Mouse (Mus musculus): ENCODE measurements around the gene Galnt10. TPM values are rescaled to one million over a fixed set of nuclear protein-coding genes. Genes with fewer than 3 reads are reported as not detected.

Gene Galnt10
- polyA plus RNA-seq, 1 experiment from 2014 or later, result 20.7 TPM

GRCm38 (mm10) chr11:57654386-57654785 lies 9.1 kb downstream of the Galnt10 start:
- H3K27ac ChIP-seq, result peak overlapping the region; percentile 70
- no peaks in the 10 kb centered on the region for H3K36me3 ChIP-seq
- no peaks in the 10 kb centered on the region for H3K9me3 ChIP-seq
- peaks cover 87% of the 10 kb centered on the region for H3K4me1 ChIP-seq
- 29% methylated on average over 4 of the region's 4 CpGs for WGBS
- peaks cover 11% of the 10 kb centered on the region; the same call in 1 of the 2 replicates for H3K27me3 ChIP-seq (ENCODE audit: insufficient read depth, poor library complexity, severe bottlenecking)
- DNase-seq (ENCODE audit: low spot score), result no peak
- no peak overlapping the region for H3K4me3 ChIP-seq

GRCm38 (mm10) chr11:57654977-57655397 lies 9.7 kb downstream of the Galnt10 start:
- Histone ChIP-seq H3K4me3 (no peak overlapping the region), H3K36me3 (no peaks in the 10 kb centered on the region), H3K27ac (peak overlapping the region; percentile 75), H3K9me3 (no peaks in the 10 kb centered on the region), H3K27me3 (ENCODE audit: insufficient read depth, poor library complexity, severe bottlenecking) (peaks cover 10% of the 10 kb centered on the region; the same call in 1 of the 2 replicates), H3K4me1 (peaks cover 83% of the 10 kb centered on the region)
- peak; percentile 92 for DNase-seq (ENCODE audit: low spot score)
- 33% methylated on average over 5 of the region's 5 CpGs for WGBS

GRCm38 (mm10) chr11:57655669-57656325 lies 10.6 kb downstream of the Galnt10 start:
- WGBS, result 39% methylated on average over 10 of the region's 10 CpGs

GRCm38 (mm10) chr11:57656602-57657275 lies 11.5 kb downstream of the Galnt10 start:
- H3K27ac ChIP-seq, result peak overlapping the region; percentile 75
- no peaks in the 10 kb centered on the region for H3K9me3 ChIP-seq
- WGBS, result 42% methylated on average over 8 of the region's 8 CpGs
- peaks cover 77% of the 10 kb centered on the region for H3K4me1 ChIP-seq
- H3K27me3 ChIP-seq (ENCODE audit: insufficient read depth, poor library complexity, severe bottlenecking), result 0 out of 2 replicates have a peak, but pooled peaks cover 7% of the 10 kb centered on the region
- no peaks in the 10 kb centered on the region for H3K36me3 ChIP-seq
- no peak overlapping the region for H3K4me3 ChIP-seq
- DNase-seq (ENCODE audit: low spot score), result no peak

More at GRCm38 (mm10) chr11:57655669-57656325, 10.6 kb downstream of the Galnt10 start:
- Histone ChIP-seq H3K27me3 (ENCODE audit: insufficient read depth, poor library complexity, severe bottlenecking) (0 out of 2 replicates have a peak, but pooled peaks cover 7% of the 10 kb centered on the region), H3K9me3 (no peaks in the 10 kb centered on the region), H3K36me3 (no peaks in the 10 kb centered on the region), H3K4me1 (peaks cover 83% of the 10 kb centered on the region), H3K4me3 (no peak overlapping the region), H3K27ac (peak overlapping the region; percentile 75)
- DNase-seq (ENCODE audit: low spot score), result no peak

- no peak for DNase-seq (ENCODE audit: low spot score)
- 0 out of 2 replicates have a peak, but pooled peaks cover 7% of the 10 kb centered on the region for H3K27me3 ChIP-seq (ENCODE audit: insufficient read depth, poor library complexity, severe bottlenecking)
- H3K4me1 ChIP-seq, result peaks cover 76% of the 10 kb centered on the region
- H3K36me3 ChIP-seq, result no peaks in the 10 kb centered on the region
- H3K4me3 ChIP-seq, result no peak overlapping the region
- 0 out of 2 replicates have a peak overlapping the region, but pooled peaks have one; percentile 75 for H3K27ac ChIP-seq
- H3K9me3 ChIP-seq, result no peaks in the 10 kb centered on the region
- 79% methylated on average over 9 of the region's 9 CpGs for WGBS
Observed at GRCm38 (mm10) chr11:57657370-57658072, 12.3 kb downstream of the Galnt10 start.

- Histone ChIP-seq H3K4me1 (peaks cover 72% of the 10 kb centered on the region), H3K27me3 (ENCODE audit: insufficient read depth, poor library complexity, severe bottlenecking) (0 out of 2 replicates have a peak, but pooled peaks cover 5% of the 10 kb centered on the region)
- 82% methylated on average over 3 of the region's 3 CpGs for WGBS
Observed at GRCm38 (mm10) chr11:57658214-57658613, 13.0 kb downstream of the Galnt10 start.

GRCm38 (mm10) chr11:57658751-57659150 lies 13.5 kb downstream of the Galnt10 start:
- Histone ChIP-seq H3K36me3 (no peaks in the 10 kb centered on the region), H3K27me3 (ENCODE audit: insufficient read depth, poor library complexity, severe bottlenecking) (0 out of 2 replicates have a peak, but pooled peaks cover 4% of the 10 kb centered on the region), H3K4me1 (peaks cover 67% of the 10 kb centered on the region), H3K4me3 (no peak overlapping the region), H3K9me3 (no peaks in the 10 kb centered on the region), H3K27ac (no peak overlapping the region)
- DNase-seq (ENCODE audit: low spot score), result no peak
- 89% methylated on average over 6 of the region's 6 CpGs for WGBS

More at GRCm38 (mm10) chr11:57658214-57658613, 13.0 kb downstream of the Galnt10 start:
- no peaks in the 10 kb centered on the region for H3K36me3 ChIP-seq
- H3K9me3 ChIP-seq, result no peaks in the 10 kb centered on the region
- H3K4me3 ChIP-seq, result no peak overlapping the region
- DNase-seq (ENCODE audit: low spot score), result no peak
- no peak overlapping the region for H3K27ac ChIP-seq

- Histone ChIP-seq H3K4me1 (peaks cover 53% of the 10 kb centered on the region), H3K4me3 (no peak overlapping the region), H3K36me3 (no peaks in the 10 kb centered on the region), H3K27ac (no peak overlapping the region), H3K27me3 (ENCODE audit: insufficient read depth, poor library complexity, severe bottlenecking) (0 out of 2 replicates have a peak, but pooled peaks cover 4% of the 10 kb centered on the region), H3K9me3 (no peaks in the 10 kb centered on the region)
- WGBS, result 90% methylated on average over 4 of the region's 4 CpGs
- no peak for DNase-seq (ENCODE audit: low spot score)
Observed at GRCm38 (mm10) chr11:57660156-57660555, 14.9 kb downstream of the Galnt10 start.

GRCm38 (mm10) chr11:57660814-57661213 lies 15.6 kb downstream of the Galnt10 start:
- DNase-seq (ENCODE audit: low spot score), result no peak
- 30% methylated on average over 5 of the region's 5 CpGs for WGBS
- Histone ChIP-seq H3K27me3 (ENCODE audit: insufficient read depth, poor library complexity, severe bottlenecking) (0 out of 2 replicates have a peak, but pooled peaks cover 4% of the 10 kb centered on the region), H3K27ac (0 out of 2 replicates have a peak overlapping the region, but pooled peaks have one; percentile 12), H3K9me3 (no peaks in the 10 kb centered on the region), H3K4me3 (no peak overlapping the region), H3K4me1 (peaks cover 46% of the 10 kb centered on the region), H3K36me3 (no peaks in the 10 kb centered on the region)

- WGBS, result 85% methylated on average over 19 of the region's 19 CpGs
- no peaks in the 10 kb centered on the region for H3K36me3 ChIP-seq
- H3K4me3 ChIP-seq, result no peak overlapping the region
- H3K27me3 ChIP-seq (ENCODE audit: insufficient read depth, poor library complexity, severe bottlenecking), result 0 out of 2 replicates have a peak, but pooled peaks cover 4% of the 10 kb centered on the region
- H3K4me1 ChIP-seq, result peaks cover 38% of the 10 kb centered on the region
- no peak for DNase-seq (ENCODE audit: low spot score)
- H3K27ac ChIP-seq, result no peak overlapping the region
- no peaks in the 10 kb centered on the region for H3K9me3 ChIP-seq
Observed at GRCm38 (mm10) chr11:57661492-57662229, 16.4 kb downstream of the Galnt10 start.

GRCm38 (mm10) chr11:57662231-57662630 lies 17.0 kb downstream of the Galnt10 start:
- no peak overlapping the region for H3K27ac ChIP-seq
- no peaks in the 10 kb centered on the region for H3K9me3 ChIP-seq
- H3K4me1 ChIP-seq, result peaks cover 34% of the 10 kb centered on the region
- no peak for DNase-seq (ENCODE audit: low spot score)
- WGBS, result 81% methylated on average over 4 of the region's 4 CpGs
- no peaks in the 10 kb centered on the region for H3K36me3 ChIP-seq
- no peak overlapping the region for H3K4me3 ChIP-seq
- H3K27me3 ChIP-seq (ENCODE audit: insufficient read depth, poor library complexity, severe bottlenecking), result 0 out of 2 replicates have a peak, but pooled peaks cover 4% of the 10 kb centered on the region

GRCm38 (mm10) chr11:57663271-57663670 lies 18.0 kb downstream of the Galnt10 start:
- no peak overlapping the region for H3K27ac ChIP-seq
- no peaks in the 10 kb centered on the region for H3K36me3 ChIP-seq
- WGBS, result 86% methylated on average over 12 of the region's 12 CpGs

More at GRCm38 (mm10) chr11:57663271-57663670, 18.0 kb downstream of the Galnt10 start:
- Histone ChIP-seq H3K4me3 (no peak overlapping the region), H3K27me3 (ENCODE audit: insufficient read depth, poor library complexity, severe bottlenecking) (0 out of 2 replicates have a peak, but pooled peaks cover 3% of the 10 kb centered on the region), H3K9me3 (no peaks in the 10 kb centered on the region), H3K4me1 (peaks cover 32% of the 10 kb centered on the region)
- no peak for DNase-seq (ENCODE audit: low spot score)
